13 mouse cellular contexts compared by ENCODE assay signal in genomic region chrX:104853610-104854009, GRCm38 (mm10). TPM values are rescaled to one million over a fixed set of nuclear protein-coding genes. Genes with fewer than 3 reads are reported as not detected.
DNase-seq lines count a peak whose midpoint lies in the region; ATAC-seq lines count a peak whose summit lies in the region.
"Had no signal": no experiment of that assay in that cellular context is flagged by ENCODE, and none has a peak within 500 bp of the region (broad histone marks: within the 10 kb centered on the region; RNA-seq: fewer than 3 reads in every experiment).

No protein-coding gene starts in this region.

- H3K4me1 ChIP-seq in heart, embryonic 16.5 days (ENCODE audit: control insufficient read depth, insufficient read depth, low read length): no peaks in the 10 kb centered on the region
- no peaks in the 10 kb centered on the region for H3K4me1 ChIP-seq in embryonic facial prominence, embryonic 13.5 days
- H3K4me1 ChIP-seq in limb, embryonic 12.5 days (replicated peaks): no peaks in the 10 kb centered on the region
- H3K4me1 ChIP-seq: embryonic facial prominence, embryonic 15.5 days; limb, embryonic 15.5 days had no signal

- no peak for ATAC-seq in heart, embryonic 16.5 days (replicated peaks; ENCODE audit: extremely low read depth, insufficient read depth, low FRiP score)
- ATAC-seq in embryonic facial prominence, embryonic 13.5 days (ENCODE audit: insufficient number of reproducible peaks, insufficient read depth, low FRiP score, low TSS enrichment, low read depth): no peak
- ATAC-seq in limb, embryonic 12.5 days (ENCODE audit: insufficient number of reproducible peaks, insufficient read depth, low FRiP score, low TSS enrichment, low read depth): no peak
- no peak for ATAC-seq in frontal cortex, adult (ENCODE audit: low TSS enrichment)
- ATAC-seq: CD4-positive, CD25-positive, alpha-beta regulatory T cell, adult 4 months had no signal

- no peaks in the 10 kb centered on the region for H3K9me3 ChIP-seq in heart, embryonic 16.5 days (replicated peaks; ENCODE audit: control insufficient read depth, low read length)
- H3K9me3 ChIP-seq in embryonic facial prominence, embryonic 13.5 days: no peaks in the 10 kb centered on the region
- H3K9me3 ChIP-seq in limb, embryonic 12.5 days: no peaks in the 10 kb centered on the region
- H3K9me3 ChIP-seq: embryonic facial prominence, embryonic 15.5 days; limb, embryonic 15.5 days had no signal

- WGBS in heart, embryonic 16.5 days: 21% methylated on average over 9 of the region's 9 CpGs
- WGBS in embryonic facial prominence, embryonic 13.5 days: 34% methylated on average over 9 of the region's 9 CpGs
- WGBS in limb, embryonic 12.5 days: 40% methylated on average over 9 of the region's 9 CpGs

- H3K9ac ChIP-seq in heart, embryonic 16.5 days (ENCODE audit: low read length): no peak overlapping the region
- H3K9ac ChIP-seq in embryonic facial prominence, embryonic 13.5 days: no peak overlapping the region
- no peak overlapping the region for H3K9ac ChIP-seq in limb, embryonic 12.5 days (replicated peaks)
- H3K9ac ChIP-seq: embryonic facial prominence, embryonic 15.5 days; limb, embryonic 15.5 days had no signal

- H3K4me2 ChIP-seq in heart, embryonic 16.5 days (ENCODE audit: low read depth, low read length): peak overlapping the region; percentile 24; the same call in 1 of the 2 replicates
- peak overlapping the region; percentile 20 for H3K4me2 ChIP-seq in embryonic facial prominence, embryonic 13.5 days
- peak overlapping the region; percentile 21; the same call in 1 of the 2 replicates for H3K4me2 ChIP-seq in limb, embryonic 12.5 days
- H3K4me2 ChIP-seq: embryonic facial prominence, embryonic 15.5 days; limb, embryonic 15.5 days had no signal

- H3K27me3 ChIP-seq in heart, embryonic 16.5 days (ENCODE audit: control insufficient read depth, insufficient read depth, low read length): peaks cover 11% of the 10 kb centered on the region; the same call in 1 of the 2 replicates
- H3K27me3 ChIP-seq in embryonic facial prominence, embryonic 13.5 days: peaks cover 62% of the 10 kb centered on the region
- H3K27me3 ChIP-seq in limb, embryonic 12.5 days: peaks cover 56% of the 10 kb centered on the region

- no peak for DNase-seq in heart, adult 9 months (ENCODE audit: low spot score in 2 of 2)
- DNase-seq in ZHBTc4 (ENCODE audit: low read depth, low spot score): peak; percentile 15
- no peak for DNase-seq in Muller cell, postnatal 12 days (ENCODE audit: inconsistent ontology term)
- DNase-seq in kidney, adult 8-10 months: no peak
- DNase-seq: kidney, postnatal 14 days; thymus, postnatal 25 days had no signal

- no peak overlapping the region for H3K27ac ChIP-seq in heart, embryonic 16.5 days (ENCODE audit: low read length)
- H3K27ac ChIP-seq in embryonic facial prominence, embryonic 13.5 days: no peak overlapping the region
- no peak overlapping the region for H3K27ac ChIP-seq in limb, embryonic 12.5 days
- H3K27ac ChIP-seq: embryonic facial prominence, embryonic 15.5 days; limb, embryonic 15.5 days had no signal

- no peaks in the 10 kb centered on the region for H3K36me3 ChIP-seq in heart, embryonic 16.5 days (ENCODE audit: control insufficient read depth, insufficient read depth)
- H3K36me3 ChIP-seq in embryonic facial prominence, embryonic 13.5 days: no peaks in the 10 kb centered on the region
- no peaks in the 10 kb centered on the region for H3K36me3 ChIP-seq in limb, embryonic 12.5 days
- H3K36me3 ChIP-seq: embryonic facial prominence, embryonic 15.5 days; limb, embryonic 15.5 days had no signal

- H3K4me3 ChIP-seq in heart, embryonic 16.5 days (ENCODE audit: low read length): no peak overlapping the region
- H3K4me3 ChIP-seq in embryonic facial prominence, embryonic 13.5 days: no peak overlapping the region
- H3K4me3 ChIP-seq in limb, embryonic 12.5 days (replicated peaks): no peak overlapping the region
- H3K4me3 ChIP-seq: embryonic facial prominence, embryonic 15.5 days; limb, embryonic 15.5 days had no signal

RNA-seq across cellular contexts. Expression of gene Magee2, which starts 3.5 kb away (rescaled TPM):
- polyA plus RNA-seq in heart, embryonic 16.5 days (2015; fragmentation: Nextera tagmentation; extraction: Ambion mirVana): 1.4 and 1.6 TPM in 2 replicates
- polyA plus RNA-seq in embryonic facial prominence, embryonic 13.5 days (2015; fragmentation: Nextera tagmentation; extraction: Ambion mirVana): 6.7 and 7.3 TPM in 2 replicates
- 8.5 and 8.7 TPM in 2 replicates for polyA plus RNA-seq in limb, embryonic 12.5 days (2016; fragmentation: Nextera tagmentation; extraction: Ambion mirVana)
